Mouse (Mus musculus): ENCODE measurements around the gene Lrrc20. TPM values are rescaled to one million over a fixed set of nuclear protein-coding genes. Genes with fewer than 3 reads are reported as not detected.

Gene Lrrc20
- polyA plus RNA-seq, 1 experiment from 2014 or later = 14.3 TPM

DNA sequence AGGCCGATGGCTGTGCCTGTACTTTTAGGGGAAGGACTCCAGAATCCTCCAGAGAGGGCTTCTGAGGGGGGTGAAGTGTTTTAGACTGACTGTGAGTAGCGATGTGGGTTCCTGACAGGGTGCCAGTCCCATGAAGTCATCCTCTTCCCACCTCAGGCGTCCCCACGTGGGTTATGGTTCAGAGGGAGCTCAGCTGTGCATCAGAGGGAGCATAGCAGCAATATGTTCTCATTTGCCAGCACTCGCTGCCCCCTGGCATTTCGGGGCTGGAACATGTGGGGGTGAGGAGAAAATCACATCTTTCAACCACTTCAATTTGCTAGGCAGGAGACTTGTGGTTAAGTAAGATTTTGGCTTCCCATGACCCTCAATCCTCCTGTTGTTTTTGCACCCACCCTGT is 79.6 kb downstream of the Lrrc20 start:
- no peak overlapping the region for H3K4me2 ChIP-seq (replicated peaks)
- 0 out of 2 replicates have a peak, but pooled peaks cover 4% of the 10 kb centered on the region for H3K4me1 ChIP-seq
- H3K27me3 ChIP-seq = no peaks in the 10 kb centered on the region
- H3K9me3 ChIP-seq = no peaks in the 10 kb centered on the region
- WGBS = 98% methylated on average over 6 of the region's 6 CpGs
- no peaks in the 10 kb centered on the region for H3K36me3 ChIP-seq
- no peak overlapping the region for H3K27ac ChIP-seq (replicated peaks)
- H3K4me3 ChIP-seq = no peak overlapping the region
- no peak overlapping the region for H3K9ac ChIP-seq (replicated peaks)
- ATAC-seq (ENCODE audit: low FRiP score, low read depth) = no peak

DNA sequence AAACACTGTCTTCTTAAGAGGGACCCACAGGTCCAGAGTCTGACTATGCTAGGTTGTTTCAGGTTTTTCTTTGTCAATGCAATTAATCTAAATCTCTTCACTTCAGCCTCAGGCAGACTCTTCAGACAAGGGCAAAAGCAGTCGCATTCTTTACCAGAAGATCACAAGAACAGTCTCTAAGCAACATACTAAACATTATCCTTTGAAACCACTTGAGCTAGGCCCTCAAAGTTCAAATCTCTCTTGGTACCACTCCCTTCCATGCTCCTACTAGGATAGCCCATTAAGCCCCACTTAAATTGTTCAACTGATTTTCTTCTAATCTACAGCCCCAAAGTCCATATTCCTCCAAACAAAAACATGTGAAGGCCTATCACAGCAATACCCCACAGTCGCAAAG is 83.0 kb downstream of the Lrrc20 start:
- Histone ChIP-seq H3K9ac (replicated peaks) (no peak overlapping the region), H3K9me3 (no peaks in the 10 kb centered on the region), H3K27me3 (no peaks in the 10 kb centered on the region), H3K4me3 (no peak overlapping the region), H3K4me1 (no peaks in the 10 kb centered on the region), H3K27ac (replicated peaks) (no peak overlapping the region), H3K4me2 (replicated peaks) (no peak overlapping the region), H3K36me3 (no peaks in the 10 kb centered on the region)
- no peak for ATAC-seq (ENCODE audit: low FRiP score, low read depth)
- 80% methylated on average over 2 of the region's 2 CpGs for WGBS

DNA sequence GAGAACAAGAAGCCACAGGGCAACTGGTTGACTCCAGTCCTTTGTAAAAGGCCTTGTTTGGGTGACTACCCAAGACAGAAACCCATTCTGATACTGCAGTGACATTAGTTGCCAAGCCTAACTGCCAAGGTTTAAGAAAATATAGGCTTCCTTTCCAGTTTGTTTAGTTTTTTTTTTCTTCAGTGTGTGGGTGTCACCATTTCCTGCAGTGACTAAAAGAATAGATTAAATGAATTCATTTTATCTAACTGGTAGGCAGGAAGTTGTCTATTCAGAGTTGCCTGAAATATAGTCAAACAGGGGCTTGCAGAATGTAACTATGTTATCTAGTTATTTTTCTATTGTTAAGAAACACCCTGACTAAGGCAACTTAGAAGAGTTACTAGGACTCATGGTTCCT is 83.9 kb downstream of the Lrrc20 start:
- ATAC-seq (ENCODE audit: low FRiP score, low read depth) = no peak
- Histone ChIP-seq H3K27me3 (no peaks in the 10 kb centered on the region), H3K27ac (replicated peaks) (no peak overlapping the region), H3K4me3 (no peak overlapping the region), H3K9ac (replicated peaks) (no peak overlapping the region), H3K4me2 (replicated peaks) (no peak overlapping the region), H3K36me3 (no peaks in the 10 kb centered on the region), H3K9me3 (no peaks in the 10 kb centered on the region), H3K4me1 (no peaks in the 10 kb centered on the region)

DNA sequence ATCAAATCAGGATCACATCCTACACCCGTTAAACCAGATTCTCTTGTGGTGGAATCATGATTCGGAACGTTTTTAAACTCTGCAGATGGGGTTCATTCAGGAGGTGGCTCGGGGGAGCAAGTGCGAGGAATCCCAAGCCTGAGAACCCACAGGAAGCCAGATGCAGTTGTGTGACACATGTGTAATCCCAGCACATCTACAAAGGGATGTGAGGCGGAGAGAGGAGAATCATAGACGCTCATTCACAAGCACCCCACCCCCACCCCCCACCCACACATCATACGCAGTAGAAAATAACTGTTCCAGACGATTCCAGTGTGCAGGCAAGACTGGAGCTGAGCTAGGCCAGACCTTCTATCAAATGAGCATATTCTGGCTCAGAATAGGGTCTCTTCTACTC is 87.9 kb downstream of the Lrrc20 start:
- H3K4me2 ChIP-seq (replicated peaks) = no peak overlapping the region
- no peak for ATAC-seq (ENCODE audit: low FRiP score, low read depth)
- no peaks in the 10 kb centered on the region for H3K4me1 ChIP-seq
- H3K9ac ChIP-seq (replicated peaks) = no peak overlapping the region
- H3K27ac ChIP-seq (replicated peaks) = no peak overlapping the region
- WGBS = 87% methylated on average over 9 of the region's 9 CpGs
- no peak overlapping the region for H3K4me3 ChIP-seq
- H3K9me3 ChIP-seq = no peaks in the 10 kb centered on the region
- H3K27me3 ChIP-seq = 0 out of 2 replicates have a peak, but pooled peaks cover 8% of the 10 kb centered on the region
- no peaks in the 10 kb centered on the region for H3K36me3 ChIP-seq

DNA sequence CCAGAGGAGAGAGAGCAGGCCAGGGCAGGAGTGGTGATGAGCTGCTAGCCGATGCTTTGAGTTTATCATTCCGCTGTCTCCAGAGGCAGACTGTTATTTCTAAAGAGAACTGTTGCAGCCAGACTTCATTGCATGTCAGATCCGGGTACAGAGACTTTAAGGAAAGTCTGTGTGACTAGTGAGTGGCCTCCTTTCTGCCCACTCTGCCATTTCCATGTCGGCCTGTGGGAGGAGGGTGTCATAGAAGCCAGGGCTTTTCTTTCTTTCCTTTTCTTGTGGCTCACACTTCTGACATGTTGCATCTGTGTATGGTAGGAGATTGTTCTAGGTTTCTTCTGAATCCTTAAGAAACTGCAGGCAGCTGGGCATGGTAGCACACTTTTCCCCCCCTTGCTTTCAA is 88.8 kb downstream of the Lrrc20 start:
- no peak for ATAC-seq (ENCODE audit: low FRiP score, low read depth)
- 90% methylated on average over 4 of the region's 4 CpGs for WGBS
- H3K36me3 ChIP-seq = no peaks in the 10 kb centered on the region

DNA sequence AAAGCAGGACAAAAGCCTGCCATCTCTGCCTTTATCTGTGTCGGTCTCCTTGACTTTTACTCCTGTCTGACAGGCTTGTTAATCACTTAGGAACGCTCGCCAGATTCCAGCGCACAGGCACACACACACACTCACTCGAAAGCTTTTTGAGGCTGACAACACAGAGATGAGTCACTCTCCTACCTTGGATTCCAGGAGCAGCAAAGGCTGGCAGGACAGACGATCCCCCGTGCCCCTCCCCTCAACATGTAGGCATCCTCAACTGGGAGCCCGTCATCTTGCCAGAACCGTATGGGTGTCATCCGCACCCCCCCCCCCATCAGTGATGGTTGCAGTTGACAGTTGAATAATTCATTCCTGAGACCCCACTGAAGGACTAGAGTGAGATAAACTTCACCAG is 94.6 kb downstream of the Lrrc20 start:
- no peak for ATAC-seq (ENCODE audit: low FRiP score, low read depth)
- Histone ChIP-seq H3K36me3 (no peaks in the 10 kb centered on the region), H3K9me3 (no peaks in the 10 kb centered on the region), H3K4me2 (replicated peaks) (peak overlapping the region; percentile 21), H3K27ac (replicated peaks) (peak overlapping the region; percentile 16; the same call in 1 of the 2 replicates), H3K4me1 (peaks cover 30% of the 10 kb centered on the region), H3K9ac (replicated peaks) (no peak overlapping the region), H3K27me3 (peaks cover 17% of the 10 kb centered on the region), H3K4me3 (no peak overlapping the region)
- WGBS = 24% methylated on average over 10 of the region's 10 CpGs

More for the DNA sequence above, 88.8 kb downstream of the Lrrc20 start:
- H3K4me2 ChIP-seq (replicated peaks) = no peak overlapping the region
- H3K27ac ChIP-seq (replicated peaks) = no peak overlapping the region
- peaks cover 3% of the 10 kb centered on the region; the same call in 1 of the 2 replicates for H3K4me1 ChIP-seq
- H3K27me3 ChIP-seq = peaks cover 16% of the 10 kb centered on the region
- no peak overlapping the region for H3K9ac ChIP-seq (replicated peaks)
- H3K9me3 ChIP-seq = no peaks in the 10 kb centered on the region
- H3K4me3 ChIP-seq = no peak overlapping the region

DNA sequence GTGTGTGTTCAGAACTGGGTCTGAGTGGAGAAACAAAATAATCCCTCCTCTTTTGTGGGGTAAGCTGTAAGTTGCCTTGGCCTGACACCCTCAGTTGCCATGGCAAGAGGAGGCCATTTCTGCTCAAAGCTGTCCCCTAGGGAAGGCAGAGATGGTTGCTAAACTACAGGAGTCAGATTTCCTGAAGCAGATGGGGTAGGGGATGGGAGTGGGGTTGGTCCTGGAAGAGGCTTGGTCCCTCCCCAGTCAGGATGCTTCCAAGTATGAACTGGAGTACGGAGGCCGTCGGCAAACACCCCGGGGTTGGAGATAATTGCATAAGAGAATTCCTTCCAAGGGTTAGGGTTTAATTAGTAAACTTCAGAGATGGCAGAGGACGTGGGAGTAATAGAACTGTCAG is 96.5 kb downstream of the Lrrc20 start:
- peaks cover 14% of the 10 kb centered on the region for H3K27me3 ChIP-seq
- no peak overlapping the region for H3K27ac ChIP-seq (replicated peaks)
- H3K4me3 ChIP-seq = no peak overlapping the region
- H3K9ac ChIP-seq (replicated peaks) = no peak overlapping the region
- ATAC-seq (ENCODE audit: low FRiP score, low read depth) = 0 out of 2 replicates have a peak, but pooled peaks have one; percentile 16
- H3K4me2 ChIP-seq (replicated peaks) = no peak overlapping the region
- no peaks in the 10 kb centered on the region for H3K9me3 ChIP-seq
- 73% methylated on average over 5 of the region's 5 CpGs for WGBS
- peaks cover 45% of the 10 kb centered on the region for H3K4me1 ChIP-seq
- H3K36me3 ChIP-seq = no peaks in the 10 kb centered on the region

DNA sequence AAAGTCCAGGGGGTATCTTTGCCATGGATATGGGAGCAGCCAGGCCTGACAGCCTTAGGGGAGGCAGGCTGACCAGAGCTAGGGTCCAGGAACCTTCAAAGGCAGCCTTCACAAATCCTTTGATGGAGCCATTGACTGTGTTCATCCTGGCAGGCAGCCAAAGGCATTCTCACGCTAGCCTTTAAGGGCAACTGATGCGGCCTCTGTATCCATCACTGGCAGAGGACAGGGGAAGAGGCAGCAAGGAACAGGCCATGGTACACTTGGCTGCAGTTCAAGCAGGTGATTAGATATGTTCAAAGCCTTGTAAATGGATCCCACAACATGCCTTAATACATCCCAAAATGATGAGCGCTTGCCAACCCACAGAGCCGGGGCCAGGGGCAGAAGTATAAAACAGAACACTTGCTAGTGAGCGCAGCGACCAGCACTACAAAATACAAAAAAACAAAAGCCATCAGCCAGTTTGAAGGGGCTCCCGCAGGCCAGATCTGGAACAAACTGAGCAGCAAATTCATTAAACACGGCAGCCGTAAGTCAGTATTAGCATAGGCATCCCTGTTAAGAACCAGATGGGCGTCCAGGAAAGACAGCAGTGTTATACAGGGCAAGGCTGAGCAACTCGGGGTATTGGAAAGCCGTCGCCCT is 100.6 kb downstream of the Lrrc20 start:
- no peak overlapping the region; the same call in 1 of the 2 replicates for H3K27ac ChIP-seq (replicated peaks)

DNA sequence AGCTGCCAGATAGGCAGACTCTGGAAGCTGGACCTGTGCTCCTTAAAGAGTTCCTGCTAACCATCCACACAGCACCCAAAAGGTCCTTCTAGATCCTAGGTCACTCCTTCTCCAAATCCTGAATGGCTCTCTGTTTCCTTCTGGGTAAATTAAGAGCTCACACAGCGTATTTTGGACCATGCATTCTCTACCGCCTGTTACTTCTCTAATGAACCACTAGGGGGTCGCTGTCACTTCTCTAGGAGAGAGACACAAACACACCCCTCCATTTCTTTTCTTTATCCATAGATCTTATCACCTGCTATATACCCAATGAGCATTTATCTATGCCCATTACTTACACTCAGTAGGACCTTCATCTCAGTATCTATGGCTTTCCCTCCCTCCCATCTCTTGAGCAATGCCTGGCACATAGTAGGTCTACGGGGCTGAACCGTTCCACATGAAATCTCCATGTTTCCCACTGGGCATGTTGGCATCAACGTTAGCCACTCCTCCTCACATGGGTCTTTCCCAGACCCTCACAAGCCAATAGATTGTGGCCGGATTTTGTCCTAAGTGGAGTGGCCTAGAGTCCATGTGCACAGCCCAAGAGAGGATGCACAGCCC is 111.7 kb downstream of the Lrrc20 start:
- ATAC-seq (ENCODE audit: low FRiP score, low read depth) = no peak
- H3K27ac ChIP-seq (replicated peaks) = no peak overlapping the region
- no peak overlapping the region for H3K9ac ChIP-seq (replicated peaks)
- no peak overlapping the region for H3K4me3 ChIP-seq
- no peaks in the 10 kb centered on the region for H3K9me3 ChIP-seq
- no peaks in the 10 kb centered on the region for H3K36me3 ChIP-seq
- H3K4me2 ChIP-seq (replicated peaks) = no peak overlapping the region
- H3K27me3 ChIP-seq = 0 out of 2 replicates have a peak, but pooled peaks cover 4% of the 10 kb centered on the region
- peaks cover 16% of the 10 kb centered on the region for H3K4me1 ChIP-seq
- WGBS = 76% methylated on average over 7 of the region's 7 CpGs

More for the DNA sequence above, 100.6 kb downstream of the Lrrc20 start:
- Histone ChIP-seq H3K36me3 (0 out of 2 replicates have a peak, but pooled peaks cover 10% of the 10 kb centered on the region), H3K4me1 (peaks cover 26% of the 10 kb centered on the region), H3K4me2 (replicated peaks) (no peak overlapping the region), H3K27me3 (no peaks in the 10 kb centered on the region), H3K9ac (replicated peaks) (no peak overlapping the region), H3K9me3 (no peaks in the 10 kb centered on the region), H3K4me3 (no peak overlapping the region)
- ATAC-seq (ENCODE audit: low FRiP score, low read depth) = no peak
- WGBS = 62% methylated on average over 13 of the region's 13 CpGs

DNA sequence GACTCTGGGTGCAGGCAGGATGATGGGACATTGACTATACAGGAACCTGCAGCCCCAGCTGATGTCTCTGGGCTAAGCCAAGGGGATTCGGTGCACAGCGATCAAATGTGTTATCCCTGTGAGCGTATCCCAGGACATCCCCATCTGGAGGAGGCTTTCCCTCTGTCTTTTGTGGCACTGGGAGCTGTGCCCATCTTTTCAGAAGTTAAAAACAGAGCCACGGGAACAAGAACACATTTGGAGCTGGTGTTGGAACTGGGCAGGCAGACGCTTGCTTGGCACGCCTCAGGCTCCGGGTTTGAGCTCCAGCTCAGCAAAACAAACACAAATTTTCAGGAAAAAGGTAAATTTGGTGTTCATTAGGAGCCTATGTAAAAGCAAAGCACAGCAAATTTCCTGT is 122.4 kb downstream of the Lrrc20 start:
- no peaks in the 10 kb centered on the region for H3K9me3 ChIP-seq
- no peak overlapping the region for H3K4me3 ChIP-seq
- H3K36me3 ChIP-seq = no peaks in the 10 kb centered on the region
- peaks cover 35% of the 10 kb centered on the region for H3K27me3 ChIP-seq
- no peak overlapping the region for H3K4me2 ChIP-seq (replicated peaks)
- 89% methylated on average over 7 of the region's 7 CpGs for WGBS
- H3K9ac ChIP-seq (replicated peaks) = no peak overlapping the region
- peaks cover 9% of the 10 kb centered on the region for H3K4me1 ChIP-seq
- ATAC-seq (ENCODE audit: low FRiP score, low read depth) = no peak
- no peak overlapping the region for H3K27ac ChIP-seq (replicated peaks)

DNA sequence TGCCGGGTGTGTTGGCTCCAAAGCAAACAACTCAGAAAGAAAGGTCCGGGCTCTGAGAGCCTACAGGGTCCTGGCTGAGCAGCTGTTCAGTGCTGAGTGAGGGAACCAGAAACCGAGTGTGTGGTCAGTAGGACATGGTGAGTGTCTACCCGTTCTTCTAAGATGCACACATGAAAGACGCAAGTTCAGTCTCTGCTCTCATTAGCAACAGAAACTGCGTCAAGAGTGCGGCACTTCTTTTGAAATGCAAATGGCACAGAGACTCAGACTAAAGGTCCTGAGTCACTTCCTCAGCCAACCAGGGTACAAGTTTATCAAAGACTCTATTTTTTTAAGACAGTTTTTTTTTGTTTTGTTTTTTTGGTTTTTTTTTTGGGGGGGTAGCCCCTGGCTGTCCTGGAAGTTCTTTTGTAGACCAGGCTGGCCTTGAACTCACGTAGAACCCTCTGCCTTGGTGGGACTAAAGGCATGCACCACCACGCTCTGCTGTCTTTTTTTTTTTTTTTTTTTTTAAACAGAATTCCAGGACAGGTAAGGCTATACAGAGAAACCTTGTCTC is 124.0 kb downstream of the Lrrc20 start:
- WGBS = 45% methylated on average over 9 of the region's 9 CpGs
- peaks cover 9% of the 10 kb centered on the region for H3K4me1 ChIP-seq
- no peak for ATAC-seq (ENCODE audit: low FRiP score, low read depth)
- no peak overlapping the region for H3K9ac ChIP-seq (replicated peaks)
- no peak overlapping the region for H3K4me2 ChIP-seq (replicated peaks)
- no peak overlapping the region for H3K4me3 ChIP-seq
- no peak overlapping the region for H3K27ac ChIP-seq (replicated peaks)
- peaks cover 32% of the 10 kb centered on the region for H3K27me3 ChIP-seq
- H3K9me3 ChIP-seq = no peaks in the 10 kb centered on the region
- no peaks in the 10 kb centered on the region for H3K36me3 ChIP-seq

DNA sequence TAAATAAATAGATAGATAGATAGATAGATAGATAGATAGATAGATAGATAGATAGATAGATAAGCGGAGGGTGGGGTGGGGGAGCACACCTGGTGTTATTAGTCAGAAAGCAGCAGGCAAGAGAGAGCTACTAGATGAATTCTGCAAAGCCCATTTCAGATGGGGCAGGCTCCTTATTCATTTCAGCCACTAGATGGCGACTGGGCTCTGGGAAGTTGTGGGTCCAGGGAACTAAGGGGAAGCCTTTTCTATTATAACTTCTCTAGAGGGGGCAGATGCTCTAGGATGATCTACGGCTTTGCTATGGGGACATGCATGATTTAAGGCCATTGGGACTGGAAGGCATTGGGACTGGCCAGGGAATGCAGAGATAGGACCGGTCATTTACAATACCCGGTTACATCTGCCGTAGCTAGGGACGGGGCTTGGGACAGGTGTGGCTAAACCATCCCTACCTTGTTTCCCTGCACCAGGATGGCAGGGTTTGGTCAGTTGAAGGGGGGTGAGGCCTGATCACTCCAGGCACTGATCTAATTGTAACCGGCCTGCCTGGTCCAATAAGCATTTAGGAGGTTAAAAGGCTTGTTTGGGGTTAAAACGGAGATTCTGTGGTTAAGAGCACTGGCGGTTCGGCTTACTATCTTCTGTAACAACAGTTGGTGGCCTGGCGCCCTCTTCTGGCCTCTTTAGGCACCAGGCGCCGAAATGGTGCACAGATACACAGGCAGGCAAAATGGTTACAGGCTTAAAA is 126.9 kb downstream of the Lrrc20 start:
- Histone ChIP-seq H3K4me3 (no peak overlapping the region), H3K9ac (replicated peaks) (no peak overlapping the region), H3K4me2 (replicated peaks) (peak overlapping the region; percentile 32), H3K27me3 (peaks cover 9% of the 10 kb centered on the region), H3K9me3 (no peaks in the 10 kb centered on the region), H3K4me1 (0 out of 2 replicates have a peak, but pooled peaks cover 4% of the 10 kb centered on the region), H3K36me3 (no peaks in the 10 kb centered on the region), H3K27ac (replicated peaks) (no peak overlapping the region)
- 17% methylated on average over 14 of the region's 14 CpGs for WGBS
- peak; percentile 56; the same call in 1 of the 2 replicates for ATAC-seq (ENCODE audit: low FRiP score, low read depth)

Data from midbrain, embryonic 12.5 days (tissue).